Mouse (Mus musculus) ES-Bruce4 (cell line): ENCODE measurements at regions not wholly inside any gene's neighbourhood (a gene's known extent, or its start where the extent isn't known, plus 50 kb on each side); places are given as distances from the start of the nearest gene placed in this dataset.

Experiments used
- CTCF ChIP-seq: IDR thresholded peaks from one replicate; pipeline ENCODE4 v1.8.1; 2011; ENCODE audit warnings: low read depth, low read length
- EP300 ChIP-seq: IDR thresholded peaks from 2 replicates; pipeline ENCODE4 v1.6.1; 2011; ENCODE audit warnings: low read depth, low read length; ENCODE audit not compliant: insufficient read depth

DNA sequence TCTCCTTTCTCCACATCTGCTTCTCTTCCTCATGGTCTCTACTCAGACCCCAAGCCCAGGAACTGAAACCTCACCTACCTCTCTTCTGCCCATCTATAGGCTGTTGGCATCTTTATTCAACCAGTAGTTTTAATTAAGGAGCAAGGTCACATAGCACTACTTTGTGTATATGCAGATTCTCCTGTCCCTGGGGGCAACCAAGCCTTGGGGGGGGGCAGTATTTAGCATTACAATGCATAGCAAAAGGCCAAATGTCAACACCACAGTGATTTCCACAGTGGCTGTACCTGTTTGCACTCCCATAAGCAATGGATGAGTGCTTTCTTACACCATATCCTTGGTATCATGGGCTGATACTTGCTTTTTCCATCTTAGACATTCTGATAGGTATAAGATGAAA lies 1826.4 kb downstream of the 9330182O14Rik start:
- TF ChIP-seq CTCF, result no peak
- TF ChIP-seq EP300, result no peak
